Mouse (Mus musculus) lung, adult 2 months (tissue): Measurements from ENCODE around the gene Tmem94.

Experiments used
- CTCF ChIP-seq: fragments of 200-500 bp; IDR thresholded peaks from 2 replicates; pipeline ENCODE4 v1.5.1; 2011; ENCODE audit warnings: mild to moderate bottlenecking, low read length, control low read depth; ENCODE audit not compliant: insufficient read depth
- POLR2A ChIP-seq: fragments of 200-500 bp; IDR thresholded peaks from 2 replicates; pipeline ENCODE4 v1.6.1; 2011; ENCODE audit warnings: low read depth, mild to moderate bottlenecking, control low read depth, low read length, borderline replicate concordance; ENCODE audit errors: extremely low read depth

DNA sequence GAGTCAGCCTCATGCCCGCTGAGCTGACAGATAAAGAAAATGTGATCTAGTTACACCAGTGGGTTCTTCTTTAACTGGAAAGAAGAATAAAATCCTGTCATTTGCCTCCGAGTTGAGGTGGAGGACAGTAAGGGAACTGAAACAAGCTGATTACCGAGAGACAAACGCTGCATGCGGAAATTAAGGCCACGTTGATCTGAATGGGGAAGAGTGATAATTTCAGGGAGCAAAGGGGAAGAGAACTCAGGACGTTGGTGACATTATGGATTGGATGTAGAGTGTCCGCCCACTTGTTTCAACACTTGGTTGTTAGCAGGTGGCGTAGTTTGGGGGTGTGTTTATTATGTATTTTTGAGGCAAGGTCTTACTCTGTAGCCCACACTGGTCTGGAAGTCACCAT is 22.3 kb upstream of the Tmem94 start:
- TF ChIP-seq CTCF (no peak), POLR2A (no peak)
